Mouse (Mus musculus): ENCODE measurements around the gene Foxn2.

DNA sequence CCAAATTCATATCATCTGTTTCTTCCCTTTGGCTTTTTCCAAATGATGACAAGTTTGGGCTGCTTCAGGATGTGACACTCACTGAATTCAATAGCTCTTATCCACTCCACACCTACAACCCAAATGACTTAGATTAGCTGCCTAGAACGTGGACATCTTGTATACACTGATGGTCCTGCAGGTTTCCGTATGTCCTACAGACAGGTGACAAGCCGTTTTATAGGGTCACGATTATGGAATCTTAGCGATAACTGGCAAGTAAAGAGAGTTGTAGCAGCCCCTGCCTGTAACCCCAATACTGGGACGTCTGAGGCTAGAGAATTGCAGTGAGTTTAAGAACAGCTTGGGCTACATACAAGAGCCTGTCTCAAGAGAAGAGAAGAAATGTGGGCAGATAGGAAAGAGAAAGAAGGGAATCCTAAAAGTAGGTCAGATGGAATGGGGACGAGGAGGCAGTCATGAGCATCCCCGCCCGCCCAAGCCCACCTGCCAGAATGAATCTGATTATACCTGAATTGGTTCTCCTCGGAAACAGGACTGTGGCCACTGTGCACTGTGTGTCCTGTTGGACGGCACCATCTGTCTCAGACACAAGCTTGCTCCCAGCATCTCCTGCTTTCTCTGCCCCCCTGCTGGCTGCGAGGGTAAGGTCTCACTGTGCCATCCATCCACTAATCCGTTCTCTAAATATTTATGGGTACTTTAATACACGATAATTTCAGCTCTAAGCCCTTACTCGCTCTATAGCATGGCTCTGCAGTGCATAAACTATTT is 39.6 kb upstream of the Foxn2 start:
- no peak for TF ChIP-seq POLR2A (IDR thresholded peaks at IDR 0.05; ENCODE audit: low read depth, low read length)
- no peak for TF ChIP-seq CTCF (IDR thresholded peaks at IDR 0.05; ENCODE audit: borderline replicate concordance, insufficient read depth, low read length)
